Mouse (Mus musculus): ENCODE results near the gene Tmem26. TPM values are rescaled to one million over a fixed set of nuclear protein-coding genes. Genes with fewer than 3 reads are reported as not detected.

Tmem26 gene
- under 1 TPM; 0.20 to 0.47 TPM for total RNA-seq (2021)
- long read RNA-seq, experiment 1, partial matches to known transcripts = 0 of 1 reads
- long read RNA-seq, experiment 1, other reads (novel, unspliced or antisense) = 1 of 1 reads
- long read RNA-seq, experiment 2 = 0 reads

GRCm38 (mm10) chr10:68723568-68724360 is at the start of gene Tmem26:
TSS of gene Tmem26 (plus strand) at chr10:68723646.
- H3K27ac ChIP-seq = no peak within 1 kb of the TSS
- H3K4me3 ChIP-seq = peak within 1 kb of the TSS; percentile 14; the same call in 1 of the 2 replicates
- no peak for TF ChIP-seq CTCF (IDR thresholded peaks at IDR 0.05)
- no peak for DNase-seq (ENCODE audit: extremely low spot score in 1 of 2, low spot score in 2 of 2)
- intact Hi-C loops (cut with DNase I) = no loop called here

GRCm38 (mm10) chr10:68678678-68679077 is 44.8 kb upstream of the Tmem26 start:
- no peak; the same call in 1 of the 2 replicates for TF ChIP-seq CTCF (IDR thresholded peaks at IDR 0.05)
- no peak for DNase-seq (ENCODE audit: extremely low spot score in 1 of 2, low spot score in 2 of 2)
- H3K27ac ChIP-seq = no peak overlapping the region
- intact Hi-C loops (cut with DNase I) = no loop called here
- H3K4me3 ChIP-seq = no peak overlapping the region

- TF ChIP-seq CTCF (IDR thresholded peaks at IDR 0.05) = no peak
- intact Hi-C loops (cut with DNase I) = no loop called here
- DNase-seq (ENCODE audit: extremely low spot score in 1 of 2, low spot score in 2 of 2) = no peak
- Histone ChIP-seq H3K27ac (no peak overlapping the region), H3K4me3 (no peak overlapping the region)
Observed at GRCm38 (mm10) chr10:68681233-68681632, 42.2 kb upstream of the Tmem26 start.

GRCm38 (mm10) chr10:68685510-68685909 is 37.9 kb upstream of the Tmem26 start:
- Histone ChIP-seq H3K4me3 (no peak overlapping the region), H3K27ac (no peak overlapping the region)
- TF ChIP-seq CTCF (IDR thresholded peaks at IDR 0.05) = no peak
- no peak for DNase-seq (ENCODE audit: extremely low spot score in 1 of 2, low spot score in 2 of 2)
- intact Hi-C loops (cut with DNase I) = no loop called here

GRCm38 (mm10) chr10:68691116-68691515 is 32.3 kb upstream of the Tmem26 start:
- DNase-seq (ENCODE audit: extremely low spot score in 1 of 2, low spot score in 2 of 2) = no peak
- TF ChIP-seq CTCF (IDR thresholded peaks at IDR 0.05) = no peak
- H3K27ac ChIP-seq = no peak overlapping the region
- intact Hi-C loops (cut with DNase I) = no loop called here
- no peak overlapping the region for H3K4me3 ChIP-seq

- intact Hi-C loops (cut with DNase I) = no loop called here
- Histone ChIP-seq H3K4me3 (no peak overlapping the region), H3K27ac (no peak overlapping the region)
- TF ChIP-seq CTCF (IDR thresholded peaks at IDR 0.05) = no peak
- no peak for DNase-seq (ENCODE audit: extremely low spot score in 1 of 2, low spot score in 2 of 2)
Observed at GRCm38 (mm10) chr10:68692401-68692800, 31.0 kb upstream of the Tmem26 start.

GRCm38 (mm10) chr10:68695760-68696336 is 27.6 kb upstream of the Tmem26 start:
- Histone ChIP-seq H3K4me3 (no peak overlapping the region), H3K27ac (no peak overlapping the region)
- no peak for TF ChIP-seq CTCF (IDR thresholded peaks at IDR 0.05)
- intact Hi-C loops (cut with DNase I) = no loop called here
- no peak for DNase-seq (ENCODE audit: extremely low spot score in 1 of 2, low spot score in 2 of 2)

- no peak for TF ChIP-seq CTCF (IDR thresholded peaks at IDR 0.05)
- DNase-seq (ENCODE audit: extremely low spot score in 1 of 2, low spot score in 2 of 2) = no peak
- intact Hi-C loops (cut with DNase I) = no loop called here
- H3K4me3 ChIP-seq = no peak overlapping the region
- H3K27ac ChIP-seq = no peak overlapping the region
Observed at GRCm38 (mm10) chr10:68704268-68704667, 19.2 kb upstream of the Tmem26 start.

GRCm38 (mm10) chr10:68705471-68706036 is 17.9 kb upstream of the Tmem26 start:
- TF ChIP-seq CTCF (IDR thresholded peaks at IDR 0.05) = no peak
- Histone ChIP-seq H3K27ac (no peak overlapping the region), H3K4me3 (no peak overlapping the region)
- intact Hi-C loops (cut with DNase I) = no loop called here
- no peak for DNase-seq (ENCODE audit: extremely low spot score in 1 of 2, low spot score in 2 of 2)

- Histone ChIP-seq H3K4me3 (no peak overlapping the region), H3K27ac (no peak overlapping the region)
- TF ChIP-seq CTCF (IDR thresholded peaks at IDR 0.05) = no peak
- intact Hi-C loops (cut with DNase I) = no loop called here
- DNase-seq (ENCODE audit: extremely low spot score in 1 of 2, low spot score in 2 of 2) = no peak
Observed at GRCm38 (mm10) chr10:68707014-68707852, 16.2 kb upstream of the Tmem26 start.

GRCm38 (mm10) chr10:68712926-68713325 is 10.5 kb upstream of the Tmem26 start:
- no peak for TF ChIP-seq CTCF (IDR thresholded peaks at IDR 0.05)
- Histone ChIP-seq H3K27ac (no peak overlapping the region), H3K4me3 (no peak overlapping the region)
- DNase-seq (ENCODE audit: extremely low spot score in 1 of 2, low spot score in 2 of 2) = no peak
- intact Hi-C loops (cut with DNase I) = no loop called here

All from left cerebral cortex, adult 2 months (tissue).